Mouse (Mus musculus) c-Kit-positive CD71-negative TER-119-negative erythroid progenitor cells, embryonic 14.5 days (primary cell): ENCODE data around the gene Slc51a.
"Not testable (repeated sequence)": the region's sequence is repeated elsewhere in the genome, so short reads cannot be mapped to it uniquely, and the experiment has no call there.

ENCODE experiments used
- DNase-seq: peaks from one replicate; pipeline ENCODE4 v3.0.0-alpha.2; 2013; ENCODE audit warnings: low read depth

The Slc51a gene

DNA sequence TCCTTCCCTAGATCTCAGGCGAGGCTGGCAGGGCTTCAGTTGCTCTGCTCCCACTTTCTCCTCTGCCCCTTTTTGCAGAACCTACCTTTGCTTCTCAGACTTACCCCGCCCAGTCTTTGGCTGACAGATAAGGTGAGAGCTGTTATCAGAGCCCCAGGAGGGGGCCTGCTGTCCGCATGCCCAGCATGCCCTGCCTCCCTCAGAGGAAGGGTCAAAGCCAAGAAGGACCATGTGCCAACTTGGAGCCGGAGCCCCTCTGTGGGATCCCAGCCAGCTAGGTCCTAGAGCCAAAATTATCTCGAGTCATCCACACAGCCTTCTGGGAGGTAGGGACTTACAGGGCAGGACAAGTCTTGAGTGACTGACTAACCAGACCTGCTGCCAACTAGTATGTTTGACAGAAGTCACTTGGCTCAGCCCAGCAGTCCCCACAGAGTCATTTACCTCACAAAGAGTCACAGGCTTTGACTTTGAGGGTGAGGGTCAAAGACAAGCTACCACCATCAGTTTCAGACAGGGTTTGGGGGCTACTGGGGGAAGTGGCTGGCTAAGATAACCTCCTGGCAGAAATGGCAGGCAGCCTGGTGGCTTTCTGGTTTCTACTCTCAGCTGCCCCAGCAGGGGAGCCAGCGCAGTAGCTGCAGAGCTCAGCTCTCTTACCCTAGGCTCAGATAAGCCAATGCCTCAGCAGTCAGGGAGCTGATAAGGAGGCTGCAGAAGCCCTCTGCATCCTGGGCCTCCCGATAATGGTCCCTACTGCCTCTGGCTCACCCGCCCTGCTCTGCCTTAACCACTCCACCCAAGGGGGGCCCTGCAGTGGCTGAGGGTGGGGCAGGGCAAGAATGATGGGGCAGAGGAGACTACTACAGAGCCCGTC is 21.6 kb upstream of the Slc51a start:
- peak; percentile 60 for DNase-seq

DNA sequence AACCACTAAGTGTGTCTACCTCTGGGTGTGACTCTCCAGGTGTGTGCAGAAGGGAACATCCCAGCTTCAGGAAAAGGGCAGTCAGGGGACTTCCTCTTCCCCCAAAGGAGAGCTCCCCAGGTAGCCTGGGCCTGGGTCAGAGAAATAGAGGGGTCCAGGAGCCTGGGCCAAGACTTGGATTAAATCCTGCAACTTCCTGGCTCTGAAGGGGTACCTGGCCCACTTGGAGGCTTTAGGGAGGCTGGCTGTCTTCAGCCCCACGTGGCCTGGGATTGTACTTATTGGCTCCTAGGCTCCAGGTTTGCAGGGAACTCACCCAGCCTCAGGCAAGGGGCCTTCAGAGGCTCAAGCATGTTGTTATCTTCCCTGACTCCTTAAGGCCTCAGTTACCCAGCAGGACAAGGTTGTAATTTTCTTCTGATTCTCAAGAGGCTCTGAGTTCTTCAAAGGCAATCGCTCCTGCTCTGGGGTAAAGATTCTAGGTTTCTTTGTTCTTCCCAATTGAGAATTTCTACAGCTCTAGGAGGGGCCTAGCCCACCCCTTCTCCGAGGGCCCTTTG is 20.9 kb upstream of the Slc51a start:
- DNase-seq = no peak

DNA sequence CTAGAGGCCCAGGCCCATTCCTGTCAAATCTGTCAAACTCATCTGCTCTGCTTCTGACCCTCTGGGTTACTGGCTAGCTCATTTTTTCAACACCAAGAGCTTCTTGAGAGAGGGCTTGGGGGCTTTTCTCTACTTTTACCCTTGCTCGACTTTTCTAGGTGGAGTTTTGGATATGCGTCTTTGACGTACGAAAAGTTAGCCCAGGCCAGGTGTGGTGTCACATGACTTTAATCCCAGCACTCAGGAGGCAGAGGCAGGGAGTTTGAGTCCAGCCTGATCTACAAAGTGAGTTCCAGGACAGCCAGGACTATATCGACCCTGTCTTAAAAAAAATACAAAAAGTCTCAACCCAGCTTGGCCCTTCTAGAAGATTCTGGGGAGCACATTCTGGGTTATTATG is 20.4 kb upstream of the Slc51a start:
- DNase-seq = no peak

DNA sequence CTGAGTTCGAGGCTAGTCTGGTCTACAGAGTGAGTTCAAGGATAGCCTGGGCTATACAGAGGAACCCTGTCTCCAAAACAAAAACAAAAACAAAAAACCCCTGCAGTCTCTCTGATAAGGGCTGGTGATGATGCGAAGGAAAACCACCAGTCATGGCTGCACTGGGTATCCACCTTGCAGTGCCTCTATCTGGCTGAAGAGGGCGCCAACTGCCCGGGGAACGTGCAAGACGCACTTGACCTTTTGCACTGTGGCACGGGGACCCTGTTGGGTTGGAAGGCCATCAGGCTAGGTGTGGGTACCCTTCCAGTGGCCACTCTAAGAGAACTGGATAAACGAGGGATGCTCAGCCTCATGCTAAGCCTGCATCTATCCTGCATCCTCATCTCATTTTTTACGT is 19.7 kb upstream of the Slc51a start:
- peak; percentile 60 for DNase-seq

DNA sequence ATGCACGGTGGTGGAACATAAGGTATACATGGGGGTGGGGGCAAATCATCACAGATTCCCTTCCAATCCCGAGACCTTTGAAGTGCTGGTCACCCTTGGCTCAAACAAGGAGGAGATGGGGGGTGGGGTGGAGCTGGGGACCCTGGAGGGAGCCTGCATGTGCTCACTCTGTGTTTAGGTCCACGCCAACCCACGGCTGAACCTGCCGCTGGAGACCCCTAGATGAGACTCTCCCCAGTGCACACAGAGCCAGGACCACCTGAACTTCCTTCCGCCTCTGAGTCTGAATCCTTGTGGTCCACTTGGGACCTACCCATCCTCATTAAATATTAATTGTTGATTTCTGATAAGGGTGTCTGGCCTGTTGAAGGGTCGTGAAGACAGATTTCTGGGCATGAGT is 19.2 kb upstream of the Slc51a start:
- DNase-seq = no peak

DNA sequence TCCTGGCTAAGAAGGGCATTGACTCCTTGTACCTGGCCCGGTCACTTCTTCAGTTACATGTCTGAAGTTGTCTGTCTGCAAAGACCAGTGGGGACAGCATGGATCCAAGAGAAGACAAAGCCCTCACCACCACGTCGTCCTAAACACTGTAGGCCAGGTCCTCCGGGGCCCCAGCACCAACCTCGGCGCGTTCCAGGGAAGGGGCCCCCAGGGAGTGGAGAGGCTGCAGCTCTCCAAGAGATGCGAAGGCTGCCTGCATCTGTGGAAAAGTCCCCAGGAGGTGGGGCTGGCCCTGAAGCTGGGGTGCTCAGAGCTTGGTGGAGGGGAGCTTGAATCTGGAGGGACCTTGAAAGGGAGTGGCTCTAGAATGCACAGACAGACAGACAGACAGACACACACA is 18.6 kb upstream of the Slc51a start:
- DNase-seq = no peak

DNA sequence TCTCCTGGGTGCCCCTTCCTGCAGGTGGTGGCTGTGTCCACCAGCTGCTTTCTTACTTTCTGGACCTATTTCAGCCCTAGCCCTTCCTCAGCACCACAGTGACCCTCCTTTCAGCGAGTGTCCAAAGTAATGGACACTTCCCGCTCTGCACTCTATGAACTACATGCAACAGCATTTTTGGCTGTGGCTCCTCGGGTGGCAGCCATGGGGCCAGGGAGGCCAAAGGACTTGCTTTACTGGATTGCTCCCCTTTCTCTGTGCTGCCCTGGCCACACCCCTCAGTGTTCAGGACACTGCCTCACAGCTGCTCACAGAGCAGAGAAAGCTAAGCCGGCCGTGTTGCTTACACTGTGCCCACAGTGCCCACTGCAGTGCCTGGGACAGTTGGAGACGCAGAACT is 16.0 kb upstream of the Slc51a start:
- DNase-seq = no peak

DNA sequence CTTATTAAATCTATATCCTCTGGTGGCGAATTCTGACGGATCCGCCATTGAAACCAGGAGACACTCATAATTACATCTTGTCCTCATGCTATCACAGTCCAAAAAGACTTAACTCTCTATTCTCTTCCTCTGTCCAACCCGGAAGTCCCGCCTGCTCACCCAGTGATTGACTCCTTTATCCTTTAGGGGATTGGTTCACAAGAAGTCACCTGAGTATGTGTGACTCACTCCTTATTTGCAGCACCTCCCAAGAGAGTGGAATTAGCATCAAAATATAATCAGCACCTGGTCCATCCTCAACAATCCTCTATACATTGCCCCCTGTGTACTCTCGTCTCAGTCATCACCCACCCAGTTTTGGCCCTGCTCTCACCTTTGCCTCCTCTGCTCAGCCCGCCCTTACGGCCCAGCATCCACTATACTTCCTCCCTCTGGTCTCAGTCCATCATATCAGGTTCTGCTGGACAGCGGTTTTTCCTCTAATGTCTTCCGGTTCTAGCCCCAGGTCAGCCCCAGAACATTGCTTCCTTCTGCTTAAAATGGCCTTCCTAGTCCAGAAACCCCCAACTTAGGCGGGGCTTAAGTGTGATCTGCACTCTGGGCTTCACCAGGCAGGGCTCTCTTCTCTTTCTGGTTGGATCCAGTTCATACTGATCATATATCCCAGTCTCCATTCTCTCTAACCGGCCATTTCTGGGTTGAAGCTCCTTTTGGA is 15.1 kb upstream of the Slc51a start:
- no peak for DNase-seq

DNA sequence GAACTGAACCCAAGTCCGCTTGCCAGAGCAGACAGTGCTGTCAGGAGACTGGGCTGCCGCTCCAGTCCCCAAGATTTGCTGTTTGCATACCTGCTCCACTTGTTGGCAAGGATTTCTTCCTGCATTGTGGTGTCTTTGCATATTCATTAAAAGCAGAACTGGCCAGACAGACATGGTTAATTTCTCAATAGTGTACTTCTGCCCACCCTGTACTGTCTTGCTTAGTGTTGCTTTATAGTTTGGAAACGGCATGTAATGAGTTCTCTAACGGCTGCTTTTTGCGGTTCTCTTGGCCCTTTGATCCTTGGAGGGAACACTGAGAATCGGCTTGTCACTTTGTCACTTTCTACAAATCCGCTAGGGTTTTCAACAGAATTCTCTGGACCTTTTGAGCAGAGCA is 13.8 kb upstream of the Slc51a start:
- DNase-seq = no peak

DNA sequence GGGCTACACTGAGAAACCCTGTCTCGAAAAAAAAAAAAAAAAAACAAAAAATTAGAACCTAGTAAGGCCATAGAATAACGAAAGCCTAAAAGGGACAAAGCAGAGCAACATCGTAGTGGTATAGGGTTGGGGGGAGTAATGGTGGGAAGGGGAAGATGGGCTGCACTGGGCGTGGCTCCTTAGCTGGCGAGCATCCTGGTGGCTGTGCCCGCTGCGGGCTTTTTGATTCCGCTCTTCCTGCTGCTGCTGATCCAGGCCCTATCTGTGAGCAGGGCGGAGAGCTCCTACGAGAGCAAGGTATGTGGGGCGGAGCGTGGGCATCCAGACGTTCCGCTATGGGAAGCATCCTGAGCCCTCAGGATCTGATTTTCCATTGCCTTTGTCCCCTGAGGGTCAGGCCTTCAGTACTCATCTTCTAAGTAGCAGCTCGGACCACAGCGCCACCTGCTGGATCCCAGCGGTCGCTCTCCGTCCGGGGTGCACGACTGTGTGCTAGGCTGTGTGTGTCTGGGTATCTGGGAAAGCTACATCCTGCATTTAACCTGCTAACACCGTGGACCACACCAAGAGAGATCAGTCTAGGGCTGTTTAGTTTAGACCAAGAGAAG is 11.9 kb upstream of the Slc51a start:
- DNase-seq = peak; percentile 77

DNA sequence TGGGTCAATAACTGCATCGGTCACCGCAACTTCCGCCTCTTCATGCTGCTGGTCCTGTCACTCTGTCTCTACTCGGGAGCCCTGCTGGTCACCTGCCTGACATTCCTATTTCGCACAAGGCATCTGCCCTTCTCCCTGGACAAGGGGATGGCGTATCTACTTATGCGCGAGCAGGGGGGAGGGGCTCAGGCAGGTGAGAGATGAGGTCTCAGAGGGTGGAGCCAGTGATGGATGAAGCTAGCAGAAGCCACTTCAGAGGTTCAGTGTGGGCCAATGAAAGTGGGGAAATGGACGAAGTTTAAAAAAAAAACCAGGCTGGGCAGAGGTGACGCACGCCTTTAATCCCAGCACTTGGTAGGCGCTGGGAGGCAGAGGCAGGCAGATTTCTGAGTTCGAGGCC is 11.3 kb upstream of the Slc51a start:
- no peak for DNase-seq

DNA sequence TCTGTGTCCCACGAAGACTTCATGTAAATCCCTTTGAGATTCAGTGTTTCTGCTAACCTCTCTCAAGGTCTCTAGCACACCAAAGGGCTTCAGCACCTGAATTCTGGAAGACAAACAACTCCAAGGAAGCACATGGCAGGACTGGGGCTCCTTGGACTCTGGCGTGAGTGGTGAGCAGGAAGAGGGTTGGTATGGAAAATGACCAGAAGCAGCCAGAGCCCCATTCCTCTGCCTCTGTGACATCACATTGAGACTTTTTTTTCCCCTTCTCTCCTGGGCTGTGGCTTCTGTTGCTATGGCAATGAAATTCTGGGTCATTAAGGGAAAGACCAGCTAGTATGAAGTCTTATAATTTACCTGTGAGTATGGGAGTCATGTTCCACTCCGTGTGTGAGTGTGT is 8.3 kb upstream of the Slc51a start, which contains the start of gene Zdhhc19:
Gene Zdhhc19, plus strand, starts transcription at position 301 of the 400 bp plus-strand sequence.
- DNase-seq = no peak

DNA sequence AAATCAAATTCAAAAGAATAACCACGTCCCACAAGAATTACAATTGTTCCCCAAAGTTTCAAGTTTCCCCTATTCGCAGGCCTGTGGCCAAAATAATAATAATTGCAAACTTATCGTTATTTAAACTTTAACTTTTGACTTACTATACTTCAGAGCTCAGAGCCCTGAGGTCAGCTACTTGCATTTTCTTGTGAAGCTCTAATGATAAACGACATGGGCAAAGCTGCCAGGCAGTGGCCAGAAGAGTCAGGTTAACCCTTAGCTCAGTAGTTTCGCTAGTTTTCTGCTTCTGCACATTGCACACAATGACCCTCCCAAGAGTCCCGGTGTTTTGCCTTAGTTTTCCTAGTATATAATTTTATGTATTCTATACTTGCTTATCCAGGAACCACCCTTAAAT is 6.7 kb upstream of the Slc51a start:
- not testable (repeated sequence) for DNase-seq

DNA sequence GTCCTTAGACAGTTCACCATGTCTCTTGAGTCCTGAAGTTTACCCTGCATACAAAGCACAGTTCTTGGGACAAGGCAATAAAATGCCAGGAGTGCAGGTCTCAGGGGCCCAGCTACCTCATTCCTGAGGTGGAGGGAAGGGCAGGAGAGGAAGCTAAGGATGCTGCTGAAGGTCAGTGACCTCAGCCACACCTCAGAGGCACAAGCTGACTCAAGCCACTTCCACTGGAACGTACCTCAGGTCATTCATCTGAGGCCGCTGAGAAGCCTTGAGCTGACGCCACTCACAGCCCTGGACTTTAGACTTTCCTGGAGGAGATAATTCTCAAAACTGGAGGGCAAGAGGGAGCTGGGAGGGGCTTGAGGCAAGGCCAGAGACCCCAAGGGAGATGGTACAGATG is 1.3 kb upstream of the Slc51a start:
- no peak for DNase-seq

DNA sequence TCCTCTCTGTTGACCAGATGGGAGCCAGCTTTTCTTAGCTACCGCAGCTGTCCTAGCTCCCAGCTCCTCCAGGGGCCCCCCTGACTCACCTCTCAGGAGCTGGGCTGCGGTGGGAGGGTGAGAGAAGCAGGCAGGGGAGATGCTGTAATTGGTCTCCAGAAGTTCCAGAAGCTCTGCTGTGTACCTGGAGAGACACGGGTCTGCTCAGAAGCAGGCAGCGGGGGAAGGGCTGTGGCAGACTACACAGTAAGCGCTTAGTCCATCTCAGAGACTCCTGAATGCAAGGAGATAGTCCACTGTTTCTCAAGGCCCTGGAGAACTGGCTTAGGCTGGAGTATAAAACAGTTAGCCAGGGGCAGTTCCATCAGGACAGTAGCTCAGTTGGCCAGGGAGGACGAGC is 1.6 kb downstream of the Slc51a start:
- DNase-seq = no peak

DNA sequence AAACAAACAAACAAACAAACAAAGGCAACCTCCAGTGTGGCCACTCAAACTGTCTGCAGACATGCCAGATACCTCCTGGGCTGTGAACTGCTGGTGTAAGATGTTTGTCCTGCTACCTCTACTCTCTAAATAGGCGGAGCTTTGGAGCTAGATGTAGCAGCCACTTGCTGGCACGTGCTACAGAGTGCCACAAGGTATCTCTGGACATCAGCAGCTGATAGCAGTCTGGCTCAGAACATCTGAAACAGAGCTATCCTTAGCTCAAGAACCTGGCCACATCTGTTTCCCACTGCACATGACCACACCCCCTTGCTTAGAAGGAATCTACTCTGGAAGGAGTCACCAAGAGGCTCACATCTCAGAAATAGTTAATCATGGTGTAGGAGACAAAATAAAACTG is 2.5 kb downstream of the Slc51a start:
- no peak for DNase-seq

DNA sequence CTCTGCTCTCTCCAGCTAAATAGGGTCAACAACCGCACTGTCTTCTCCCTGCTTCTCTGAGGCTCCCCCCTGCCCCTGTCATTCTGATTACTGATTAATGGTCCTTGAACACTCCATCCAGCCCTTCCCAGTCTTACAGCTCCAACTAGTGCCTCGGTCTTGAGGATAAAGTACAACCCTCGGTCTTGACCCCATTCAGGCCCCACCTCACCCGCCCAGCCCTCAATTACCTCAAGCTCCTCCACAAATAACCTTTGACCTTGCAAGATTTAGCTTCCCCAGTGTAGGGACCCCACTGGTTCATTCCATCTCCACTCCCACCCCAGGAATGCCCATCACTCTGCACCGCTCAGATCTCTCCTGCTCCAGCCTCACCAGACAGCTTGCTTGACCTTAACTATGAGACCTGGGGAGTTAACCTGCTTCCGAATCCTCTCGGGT is 3.2 kb downstream of the Slc51a start:
- DNase-seq = no peak

DNA sequence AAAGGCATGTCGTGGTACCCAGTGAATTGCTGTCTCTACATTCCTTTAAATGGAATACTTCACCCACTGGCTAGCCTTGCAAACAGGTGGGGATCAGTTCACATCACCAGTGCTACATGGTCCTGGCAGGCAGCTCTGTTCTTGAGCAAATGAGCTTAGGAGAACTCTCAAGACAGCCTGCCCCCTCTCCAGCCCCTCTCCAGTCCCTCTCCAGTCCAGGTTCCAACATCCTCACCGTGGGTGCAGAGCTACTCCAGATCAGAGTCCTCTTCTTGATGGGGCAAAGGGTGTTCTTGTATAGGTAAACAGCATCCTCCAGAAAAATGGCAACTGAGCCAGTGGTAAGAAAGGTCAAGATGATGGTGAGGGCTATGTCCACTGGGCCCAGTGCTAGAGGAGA is 8.3 kb downstream of the Slc51a start:
- DNase-seq = no peak

DNA sequence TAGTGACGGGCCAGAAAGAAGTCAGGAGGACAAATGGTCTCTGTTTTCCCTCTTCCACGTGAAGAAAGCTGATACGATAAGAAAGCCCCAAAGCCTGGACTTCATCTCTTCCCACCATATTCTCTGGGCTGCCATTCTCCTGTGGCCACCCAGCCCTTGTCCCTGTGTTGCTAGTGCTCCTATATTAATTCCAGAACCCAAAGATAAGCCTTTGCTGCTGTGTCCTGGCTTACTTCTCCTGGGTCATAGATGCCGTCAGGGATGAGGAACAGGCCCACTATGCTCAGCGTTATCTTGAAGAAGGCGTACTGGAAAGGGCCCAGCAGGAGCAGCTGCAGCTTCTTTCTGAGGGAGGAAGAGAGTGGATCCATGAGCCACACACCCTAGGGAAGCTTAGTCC is 10.4 kb downstream of the Slc51a start:
- DNase-seq = no peak

DNA sequence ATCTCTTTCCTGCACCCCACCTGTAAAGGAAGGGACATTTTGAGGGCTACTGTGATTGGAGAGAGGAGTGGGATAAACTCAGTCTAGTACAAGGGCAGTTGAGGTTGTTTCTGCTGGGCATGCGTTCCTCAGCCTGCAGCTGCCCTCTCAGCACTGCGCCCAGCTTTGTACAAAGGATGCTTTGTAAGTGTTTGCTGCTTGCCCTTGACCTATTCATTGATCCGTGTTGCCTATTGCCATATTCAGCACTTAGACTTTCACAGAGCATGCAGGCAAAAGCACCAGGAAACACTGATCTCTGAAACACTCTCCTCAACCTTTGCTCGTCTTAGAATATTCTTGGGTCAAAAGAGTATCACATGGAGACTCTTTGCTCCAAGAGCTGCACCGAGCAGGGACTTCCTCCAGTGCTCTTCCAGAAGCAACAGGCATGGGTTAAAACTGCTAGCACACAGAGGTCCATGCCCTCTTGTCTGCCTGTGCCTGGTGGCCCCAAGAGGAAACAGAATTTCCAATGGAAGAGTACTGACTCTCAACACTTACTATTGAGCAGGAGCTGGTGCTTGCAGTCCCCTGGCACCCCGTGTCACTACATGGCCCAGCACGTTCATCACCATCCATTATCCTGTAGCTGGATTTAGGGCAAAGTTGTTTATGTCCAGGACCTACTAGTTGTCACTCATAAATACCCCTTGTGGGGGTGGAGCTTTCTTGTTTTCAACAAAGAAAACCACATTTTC is 15.2 kb downstream of the Slc51a start:
- no peak for DNase-seq

DNA sequence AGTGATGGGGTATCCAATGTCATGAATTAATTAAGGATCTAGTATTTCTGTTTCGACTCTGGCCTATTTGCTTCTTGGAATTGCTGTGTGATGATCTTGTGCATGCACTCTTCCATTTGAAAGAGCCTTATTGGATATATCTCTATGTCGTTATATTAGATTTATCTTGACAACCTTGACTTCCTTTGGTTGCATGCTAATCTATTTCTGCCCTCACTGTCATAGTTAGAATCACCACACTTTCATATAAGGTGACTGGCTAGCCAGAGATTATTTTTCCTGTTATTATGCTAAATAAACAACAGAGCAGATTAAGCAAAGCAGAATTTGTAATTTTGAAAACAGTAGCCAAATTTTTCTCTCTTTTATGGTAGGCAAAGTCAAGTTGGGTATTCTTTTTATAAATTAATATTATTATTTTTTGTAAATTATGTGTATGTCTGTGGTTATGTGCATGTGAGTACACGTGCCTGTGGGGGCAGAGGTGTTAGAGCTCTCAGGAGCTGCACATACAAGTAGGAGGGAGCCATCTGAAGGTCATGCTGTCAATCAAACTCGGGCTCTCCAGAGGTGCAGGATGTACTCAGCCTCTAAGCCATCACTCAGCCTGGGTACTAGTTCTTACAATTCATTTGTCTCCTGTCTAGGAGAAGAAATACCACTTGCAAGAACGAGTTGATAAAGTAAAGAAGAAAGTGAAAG is 18.1 kb downstream of the Slc51a start:
- DNase-seq = no peak
